Mouse (Mus musculus) midbrain, embryonic 12.5 days (tissue): Measurements from ENCODE around the gene Vcan. TPM values are rescaled to one million over a fixed set of nuclear protein-coding genes. Genes with fewer than 3 reads are reported as not detected.
A peak's percentile ranks its signal among the peaks of the same experiment; 100 is the strongest.
"Not testable (repeated sequence)": the region's sequence is repeated elsewhere in the genome, so short reads cannot be mapped to it uniquely, and the experiment has no call there.

Experiments used
- ATAC-seq: fragments of 200-750 bp; cut with Nextera tagmentation; 2 replicates; pipeline ENCODE4 v1.8.0; 2017; ENCODE audit warnings: low read depth, moderate TSS enrichment, moderate library complexity; ENCODE audit not compliant: low FRiP score
- H3K27ac ChIP-seq: fragments of 300-500 bp; sonication (generic); replicated peaks from 2 replicates; pipeline ENCODE4 v1.5.1; 2016; ENCODE audit warnings: mild to moderate bottlenecking
- H3K27me3 ChIP-seq: fragments of 300-500 bp; sonication (generic); 2 replicates; pipeline ENCODE4 v1.6.1; 2016; ENCODE audit warnings: mild to moderate bottlenecking
- H3K36me3 ChIP-seq: fragments of 300-500 bp; sonication (generic); 2 replicates; pipeline ENCODE4 v1.6.1; 2016
- H3K4me1 ChIP-seq: fragments of 300-500 bp; sonication (generic); 2 replicates; pipeline ENCODE4 v1.6.1; 2016
- H3K4me2 ChIP-seq: fragments of 300-500 bp; sonication (generic); replicated peaks from 2 replicates; pipeline ENCODE4 v1.6.1; 2016; ENCODE audit warnings: mild to moderate bottlenecking, moderate library complexity
- H3K4me3 ChIP-seq: fragments of 300-500 bp; sonication (generic); 2 replicates; pipeline ENCODE4 v1.5.1; 2016; ENCODE audit warnings: mild to moderate bottlenecking
- H3K9ac ChIP-seq: fragments of 300-500 bp; sonication (generic); replicated peaks from 2 replicates; pipeline ENCODE4 v1.6.1; 2016; ENCODE audit warnings: mild to moderate bottlenecking, moderate library complexity
- H3K9me3 ChIP-seq: fragments of 300-500 bp; sonication (generic); 2 replicates; pipeline ENCODE4 v1.6.1; 2016; ENCODE audit warnings: mild to moderate bottlenecking
- WGBS: fragments of 180-500 bp; shearing (Covaris S2); methylation state at CpG from one replicate; pipeline ENCODE4 v1.1.7; 2016; 5-methylcytosine and 5-hydroxymethylcytosine counted together
- polyA plus RNA-seq: library from polyadenylated mRNA; unstranded; fragments of >200 nt; fragmentation: Nextera tagmentation; extraction: Ambion mirVana; gene quantifications from 2 replicates; pipeline ENCODE4 v1.2.1, GENCODE M21; 2016

Gene Vcan
- 41.6 and 50.4 TPM in 2 replicates for polyA plus RNA-seq

DNA sequence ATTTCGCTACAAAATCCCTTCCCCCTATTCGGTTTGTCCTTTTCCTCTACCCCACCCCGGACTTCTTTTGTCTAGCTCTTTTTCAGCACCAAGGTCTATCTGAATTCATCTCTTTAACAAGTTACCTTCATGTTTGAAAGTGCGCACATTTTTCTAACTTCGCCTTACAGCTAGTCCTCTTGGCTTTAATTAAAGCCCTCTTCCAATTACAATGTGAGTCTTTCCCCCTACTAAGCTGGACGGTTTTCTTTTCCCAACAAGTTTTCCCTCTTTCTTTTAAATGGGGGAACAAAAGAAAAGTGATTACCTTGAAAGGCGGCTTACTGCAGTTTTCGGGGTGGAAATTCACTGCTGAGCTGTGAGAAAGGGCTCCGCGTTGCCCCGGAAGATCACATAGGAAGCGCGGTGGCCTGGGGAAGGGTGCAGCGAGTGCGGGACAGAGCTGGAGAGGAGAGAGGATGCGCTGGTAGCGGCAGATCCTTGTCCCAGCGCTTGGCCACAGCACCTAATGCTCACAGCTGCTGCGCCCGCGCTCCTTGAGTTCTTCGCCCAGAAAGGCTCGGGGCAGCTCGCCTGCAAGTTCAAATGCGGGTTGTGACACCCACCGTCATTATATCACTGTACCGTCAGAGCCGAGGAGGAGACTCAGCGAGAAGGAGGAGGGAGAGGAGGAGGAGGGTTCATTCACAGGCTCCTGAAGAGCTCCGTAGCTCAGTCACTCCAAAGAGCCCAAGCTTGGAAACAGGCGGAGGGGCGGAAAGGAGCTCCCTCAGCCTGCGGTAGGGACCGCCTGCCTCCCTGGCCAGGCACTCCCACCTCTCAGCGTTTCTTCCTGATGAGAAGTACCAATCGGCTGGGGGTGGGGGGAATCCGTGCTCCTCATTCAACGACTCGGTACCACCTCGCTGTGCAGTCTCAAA, at the start of gene Vcan:
Gene Vcan, minus strand, starts transcription at position 744 of the 920 bp plus-strand sequence.
- H3K36me3 ChIP-seq = no peaks in the 10 kb centered on the region
- no peaks in the 10 kb centered on the region for H3K9me3 ChIP-seq
- H3K27me3 ChIP-seq = peaks cover 8% of the 10 kb centered on the region
- under 1% methylated on average over 40 of the region's 40 CpGs for WGBS
- peak within 1 kb of the TSS; percentile 82 for H3K27ac ChIP-seq
- peaks cover 17% of the 10 kb centered on the region for H3K4me1 ChIP-seq
- peak within 1 kb of the TSS; percentile 59 for H3K4me3 ChIP-seq
- peak; percentile 53 for ATAC-seq
- peak within 1 kb of the TSS; percentile 71 for H3K9ac ChIP-seq
- H3K4me2 ChIP-seq = peak within 1 kb of the TSS; percentile 83

DNA sequence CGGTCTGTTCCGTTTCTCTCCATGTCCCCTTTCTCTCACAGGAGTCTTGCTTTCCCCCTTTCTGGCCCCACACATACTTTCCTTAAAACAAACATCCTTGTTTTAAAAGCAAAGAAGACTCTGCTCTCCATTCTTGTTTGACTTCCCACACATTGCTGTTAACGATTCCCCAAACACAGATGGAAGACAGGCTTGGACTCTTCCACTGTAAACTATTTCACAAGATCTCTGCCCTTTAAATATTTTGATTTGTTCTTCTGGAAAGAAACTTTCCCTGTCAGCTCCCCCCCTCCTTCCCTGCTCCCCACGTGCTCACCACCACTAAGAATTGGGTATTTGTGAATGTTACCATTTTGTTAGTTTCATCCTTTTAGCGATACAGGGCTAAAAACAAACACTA, 49.2 kb upstream of the Vcan start:
- no peak overlapping the region for H3K4me3 ChIP-seq
- WGBS = 69% methylated on average over 5 of the region's 5 CpGs
- no peaks in the 10 kb centered on the region for H3K27me3 ChIP-seq
- no peak for ATAC-seq
- no peaks in the 10 kb centered on the region for H3K9me3 ChIP-seq
- no peaks in the 10 kb centered on the region for H3K4me1 ChIP-seq
- H3K27ac ChIP-seq = no peak overlapping the region
- no peak overlapping the region for H3K4me2 ChIP-seq
- no peak overlapping the region for H3K9ac ChIP-seq
- no peaks in the 10 kb centered on the region for H3K36me3 ChIP-seq

DNA sequence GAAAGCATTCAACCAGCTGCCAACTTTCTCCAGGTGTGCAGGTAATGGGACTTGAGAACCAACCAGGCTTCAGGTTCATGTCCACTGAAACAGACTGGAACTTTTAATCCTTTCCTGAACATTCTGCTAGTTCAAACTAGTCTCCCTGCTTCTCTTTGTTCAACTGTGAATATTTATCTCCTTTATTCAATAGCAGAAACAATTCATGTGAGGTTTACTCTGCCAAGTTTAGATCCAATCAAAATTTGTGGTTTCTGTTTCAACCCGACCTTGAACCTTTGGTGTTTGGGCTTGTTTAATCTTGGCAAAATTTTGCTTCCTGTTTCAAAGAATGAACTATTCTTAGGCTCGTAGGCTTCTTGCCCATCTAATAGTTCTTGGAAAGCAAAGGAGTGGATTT, 40.6 kb upstream of the Vcan start:
- Histone ChIP-seq H3K27ac (no peak overlapping the region), H3K36me3 (no peaks in the 10 kb centered on the region), H3K4me3 (no peak overlapping the region), H3K9me3 (no peaks in the 10 kb centered on the region), H3K4me2 (no peak overlapping the region), H3K4me1 (peaks cover 6% of the 10 kb centered on the region; the same call in 1 of the 2 replicates), H3K9ac (no peak overlapping the region), H3K27me3 (no peaks in the 10 kb centered on the region)
- ATAC-seq = no peak
- WGBS = 74% methylated on average over 2 of the region's 2 CpGs

DNA sequence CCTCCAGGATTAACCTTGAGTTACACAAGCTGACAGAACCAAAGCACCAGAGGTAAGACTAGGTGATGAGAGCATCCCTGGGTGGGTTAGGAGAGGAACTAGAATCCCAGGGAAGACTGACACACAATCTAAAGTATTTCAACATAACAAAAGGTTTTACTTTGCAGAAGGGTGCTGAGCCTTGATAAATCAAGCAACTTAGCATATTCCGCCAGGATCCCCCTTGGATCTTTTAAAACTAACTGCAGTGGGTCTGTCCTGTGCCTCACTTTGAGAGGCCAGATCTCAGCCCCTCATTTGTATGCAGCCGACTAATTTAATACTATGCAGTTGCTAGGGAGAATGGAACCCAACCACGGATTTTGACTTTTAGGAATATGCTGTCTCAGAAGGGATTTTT, 38.0 kb upstream of the Vcan start:
- Histone ChIP-seq H3K27me3 (no peaks in the 10 kb centered on the region), H3K4me3 (no peak overlapping the region), H3K4me2 (no peak overlapping the region), H3K4me1 (peaks cover 8% of the 10 kb centered on the region; the same call in 1 of the 2 replicates), H3K36me3 (no peaks in the 10 kb centered on the region), H3K9ac (no peak overlapping the region), H3K9me3 (no peaks in the 10 kb centered on the region), H3K27ac (no peak overlapping the region)
- 46% methylated on average over 3 of the region's 3 CpGs for WGBS
- no peak for ATAC-seq

DNA sequence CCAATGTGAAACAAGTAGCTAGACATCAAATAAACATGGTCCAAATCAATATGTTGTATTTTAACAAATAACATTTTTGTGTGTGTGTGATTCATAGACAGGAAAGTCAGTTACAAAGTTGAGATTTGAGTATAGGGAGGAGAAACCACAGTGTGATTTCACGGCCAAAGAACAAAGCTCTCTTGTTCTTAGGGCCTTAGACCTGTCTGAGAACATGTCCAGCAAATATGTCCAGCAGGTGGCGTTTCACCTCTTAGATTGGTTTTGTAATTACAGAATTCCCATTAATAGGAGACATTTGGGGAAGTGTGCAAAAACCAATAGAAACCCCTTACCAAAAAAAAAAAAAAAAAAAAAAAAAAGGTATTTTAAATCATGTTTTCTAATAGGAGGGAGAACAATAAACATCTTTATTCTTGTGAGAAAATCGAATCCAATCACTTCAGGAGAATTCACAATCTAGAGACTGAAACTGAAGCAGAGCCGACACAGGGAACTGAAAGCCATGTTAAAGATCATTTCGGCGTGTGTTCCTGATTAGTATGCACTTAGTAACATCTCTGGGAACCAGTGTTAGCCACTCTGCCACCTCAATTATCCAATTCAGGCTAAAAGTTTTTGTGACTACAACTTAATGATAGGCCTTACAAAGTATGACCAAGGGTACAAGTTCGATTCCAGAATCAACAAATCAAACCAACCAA, 37.1 kb upstream of the Vcan start:
- no peaks in the 10 kb centered on the region for H3K27me3 ChIP-seq
- H3K9me3 ChIP-seq = no peaks in the 10 kb centered on the region
- 61% methylated on average over 7 of the region's 7 CpGs for WGBS
- no peaks in the 10 kb centered on the region for H3K36me3 ChIP-seq
- no peak overlapping the region for H3K4me2 ChIP-seq
- peak; percentile 61; the same call in 1 of the 2 replicates for ATAC-seq
- no peak overlapping the region for H3K4me3 ChIP-seq
- H3K27ac ChIP-seq = no peak overlapping the region
- H3K4me1 ChIP-seq = peaks cover 8% of the 10 kb centered on the region; the same call in 1 of the 2 replicates
- no peak overlapping the region for H3K9ac ChIP-seq

DNA sequence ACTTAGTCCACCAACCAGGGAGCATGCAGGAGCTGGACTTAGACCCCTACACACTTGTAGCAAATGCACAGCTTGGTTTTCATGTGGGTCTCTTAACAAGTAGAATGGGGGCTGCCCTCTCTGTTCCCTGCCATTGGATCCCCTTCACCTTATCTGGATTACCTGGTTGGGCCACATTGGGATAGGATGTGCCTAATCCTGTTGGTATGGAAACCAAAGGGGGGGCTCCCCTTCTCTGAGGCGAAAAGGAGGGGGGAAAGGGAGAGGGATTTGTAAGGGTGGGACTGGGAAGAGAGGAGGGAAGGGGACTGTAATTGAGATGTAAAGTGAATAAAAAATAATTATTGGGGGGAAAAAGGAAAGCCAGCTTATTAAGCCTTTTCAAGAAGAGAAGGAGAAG, 35.5 kb upstream of the Vcan start:
- Histone ChIP-seq H3K4me1 (peaks cover 8% of the 10 kb centered on the region; the same call in 1 of the 2 replicates), H3K4me2 (no peak overlapping the region), H3K27me3 (no peaks in the 10 kb centered on the region), H3K36me3 (no peaks in the 10 kb centered on the region), H3K27ac (no peak overlapping the region), H3K4me3 (no peak overlapping the region), H3K9ac (no peak overlapping the region), H3K9me3 (no peaks in the 10 kb centered on the region)
- WGBS = 17% methylated on average over 1 of the region's 1 CpGs
- peak; percentile 60; the same call in 1 of the 2 replicates for ATAC-seq

DNA sequence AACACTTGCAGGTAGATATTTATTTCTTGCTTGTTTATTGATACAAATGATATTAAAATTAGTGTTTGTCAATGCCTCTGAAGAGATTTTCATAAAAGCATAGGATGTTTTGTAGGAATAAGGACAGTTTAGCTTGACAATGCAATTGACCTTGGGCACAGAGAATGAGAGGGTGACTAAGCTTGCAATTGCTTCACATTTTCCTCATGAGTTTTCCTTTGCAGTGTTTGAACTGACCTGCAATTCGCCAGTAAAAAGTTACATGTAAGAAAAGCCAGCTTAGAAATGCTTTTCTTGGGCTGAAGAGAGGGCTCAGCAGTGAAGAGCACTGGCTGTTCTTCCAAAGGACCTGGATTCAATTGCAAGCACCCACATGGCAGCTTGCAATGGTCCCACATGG, 34.8 kb upstream of the Vcan start:
- no peaks in the 10 kb centered on the region for H3K36me3 ChIP-seq
- H3K9me3 ChIP-seq = no peaks in the 10 kb centered on the region
- no peak for ATAC-seq
- H3K4me2 ChIP-seq = no peak overlapping the region
- no peaks in the 10 kb centered on the region for H3K27me3 ChIP-seq
- WGBS = 83% methylated on average over 1 of the region's 1 CpGs
- H3K27ac ChIP-seq = no peak overlapping the region
- no peak overlapping the region for H3K9ac ChIP-seq
- H3K4me3 ChIP-seq = no peak overlapping the region
- peaks cover 8% of the 10 kb centered on the region; the same call in 1 of the 2 replicates for H3K4me1 ChIP-seq

DNA sequence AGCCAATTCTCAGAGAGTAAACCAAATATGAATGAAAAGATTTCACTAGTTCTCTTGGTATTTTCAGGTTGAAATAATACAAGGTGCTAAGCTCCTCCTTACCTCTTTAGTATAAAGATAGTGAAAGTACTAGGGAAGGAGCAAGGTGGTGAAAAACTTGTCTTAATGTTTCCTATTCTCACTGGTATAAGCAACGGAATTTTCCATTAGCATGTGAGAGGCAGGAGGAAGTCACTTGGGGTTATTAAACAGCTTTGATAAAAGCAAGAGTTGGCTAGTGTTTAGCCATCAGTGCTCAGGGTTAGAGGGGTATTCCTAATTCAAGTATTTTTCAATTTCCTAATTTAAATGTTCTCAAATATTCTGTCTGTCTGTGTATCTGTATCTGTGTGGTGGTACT, 24.2 kb upstream of the Vcan start:
- Histone ChIP-seq H3K36me3 (no peaks in the 10 kb centered on the region), H3K4me3 (no peak overlapping the region), H3K27ac (no peak overlapping the region), H3K9ac (no peak overlapping the region), H3K4me2 (no peak overlapping the region), H3K9me3 (no peaks in the 10 kb centered on the region), H3K4me1 (no peaks in the 10 kb centered on the region), H3K27me3 (no peaks in the 10 kb centered on the region)
- WGBS = 73% methylated on average over 1 of the region's 1 CpGs
- ATAC-seq = no peak

DNA sequence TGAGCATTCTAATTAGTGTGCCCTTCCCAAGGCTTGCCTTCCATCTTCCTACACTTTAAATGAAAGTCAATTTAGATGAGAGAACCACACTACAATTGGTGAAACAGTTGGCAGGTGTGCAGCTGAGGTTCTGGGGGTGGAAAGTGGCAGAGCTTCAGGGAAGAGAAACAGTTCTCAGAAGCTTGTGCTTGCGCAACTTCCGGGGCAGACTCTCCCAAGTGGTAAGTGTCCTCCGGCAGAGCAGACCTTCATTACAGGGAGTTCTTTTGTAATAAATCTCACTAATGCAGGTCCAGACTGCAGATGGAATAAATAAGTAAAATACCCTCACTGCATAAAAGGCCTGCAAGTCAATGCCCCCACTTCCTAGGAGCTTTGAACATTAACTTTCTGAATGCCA, 23.7 kb upstream of the Vcan start:
- Histone ChIP-seq H3K9ac (no peak overlapping the region), H3K4me2 (no peak overlapping the region), H3K36me3 (no peaks in the 10 kb centered on the region), H3K4me1 (no peaks in the 10 kb centered on the region), H3K9me3 (no peaks in the 10 kb centered on the region), H3K4me3 (no peak overlapping the region), H3K27ac (no peak overlapping the region), H3K27me3 (no peaks in the 10 kb centered on the region)
- WGBS = 89% methylated on average over 3 of the region's 3 CpGs
- no peak for ATAC-seq

DNA sequence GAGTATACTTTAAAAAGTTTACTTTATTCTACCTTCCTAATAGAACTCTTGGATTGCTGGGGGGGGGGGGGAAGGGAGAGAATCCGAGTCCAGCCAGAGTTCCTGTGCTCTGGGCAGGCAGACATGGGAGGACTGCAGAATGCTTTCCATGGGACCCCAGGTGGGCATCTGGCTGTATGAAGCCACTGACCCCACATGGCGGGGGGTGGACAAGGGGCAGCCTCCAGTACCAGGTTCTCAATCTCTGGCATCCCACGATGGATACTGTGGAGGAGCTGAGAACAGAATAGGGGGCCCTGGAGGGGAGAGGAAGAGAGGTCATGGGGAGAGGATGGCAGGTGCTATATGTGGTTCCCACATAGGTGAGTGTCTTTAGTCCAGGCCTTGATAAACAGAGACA, 20.0 kb upstream of the Vcan start:
- 91% methylated on average over 3 of the region's 3 CpGs for WGBS
- H3K36me3 ChIP-seq = no peaks in the 10 kb centered on the region
- no peak overlapping the region for H3K27ac ChIP-seq
- no peak for ATAC-seq
- H3K4me3 ChIP-seq = no peak overlapping the region
- no peak overlapping the region for H3K4me2 ChIP-seq
- H3K27me3 ChIP-seq = no peaks in the 10 kb centered on the region
- no peaks in the 10 kb centered on the region for H3K4me1 ChIP-seq
- no peaks in the 10 kb centered on the region for H3K9me3 ChIP-seq
- no peak overlapping the region for H3K9ac ChIP-seq

DNA sequence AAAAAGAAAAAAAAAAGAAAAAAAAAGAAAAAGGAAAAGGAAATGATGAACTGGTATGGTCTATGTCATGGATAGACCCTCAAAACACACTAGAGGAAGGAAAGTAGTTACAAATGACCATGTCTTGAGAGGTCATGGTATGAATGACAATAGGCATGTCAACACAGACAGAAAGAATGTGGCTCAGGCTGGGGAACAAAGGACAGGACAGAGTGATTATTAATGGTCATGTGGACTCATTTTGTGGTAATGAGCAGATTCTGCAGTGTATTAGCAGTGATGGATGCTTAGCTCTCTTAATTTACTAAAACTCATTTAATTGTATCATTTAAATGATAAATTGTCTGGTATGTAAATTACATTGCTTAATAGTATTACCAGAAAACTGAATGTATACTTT, 14.0 kb upstream of the Vcan start:
- H3K9me3 ChIP-seq = no peaks in the 10 kb centered on the region

DNA sequence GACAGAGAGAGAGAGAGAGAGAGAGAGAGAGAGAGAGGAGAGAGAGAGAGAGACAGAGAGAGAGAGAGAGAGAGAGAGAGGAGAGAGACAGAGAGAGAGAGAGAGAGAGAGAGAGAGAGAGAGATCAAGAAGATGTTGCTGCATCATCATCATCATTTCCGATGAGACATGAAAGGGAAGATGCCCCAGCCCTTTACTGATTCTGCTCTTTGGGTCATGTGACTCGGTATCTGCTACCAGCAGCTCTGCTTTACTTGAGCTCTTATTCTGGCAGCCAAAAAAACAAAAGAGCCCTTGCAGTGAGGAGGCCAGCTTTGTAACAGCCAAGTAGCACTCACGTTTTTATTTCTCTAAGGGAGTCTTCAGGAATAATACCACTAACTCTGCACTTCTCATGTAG, 8.3 kb upstream of the Vcan start:
- H3K4me2 ChIP-seq, H3K27ac ChIP-seq, H3K9ac ChIP-seq, H3K36me3 ChIP-seq, ATAC-seq, H3K27me3 ChIP-seq, H3K9me3 ChIP-seq, H3K4me3 ChIP-seq, H3K4me1 ChIP-seq: not testable (repeated sequence)
- 17% methylated on average over 3 of the region's 3 CpGs for WGBS

More for the DNA sequence above, 14.0 kb upstream of the Vcan start:
- no peak overlapping the region for H3K9ac ChIP-seq
- no peak for ATAC-seq
- no peak overlapping the region for H3K27ac ChIP-seq
- no peak overlapping the region for H3K4me2 ChIP-seq
- H3K4me1 ChIP-seq = no peaks in the 10 kb centered on the region
- no peak overlapping the region for H3K4me3 ChIP-seq
- H3K27me3 ChIP-seq = no peaks in the 10 kb centered on the region
- no peaks in the 10 kb centered on the region for H3K36me3 ChIP-seq
